Mouse (Mus musculus) ES-E14 (cell line): ENCODE results near the gene Hoxd10.

Experiments
- CHD2 ChIP-seq: IDR thresholded peaks from 2 replicates; pipeline ENCODE4 v1.6.1; 2014; ENCODE audit warnings: mild to moderate bottlenecking, low read depth, low read length, inconsistent platforms
- HCFC1 ChIP-seq: IDR thresholded peaks from 2 replicates; pipeline ENCODE4 v1.6.1; 2012; ENCODE audit warnings: low read length, inconsistent platforms, borderline replicate concordance; ENCODE audit not compliant: insufficient read depth
- ZNF384 ChIP-seq: IDR thresholded peaks from 2 replicates; pipeline ENCODE4 v1.6.1; 2012; ENCODE audit warnings: low read depth, low read length, inconsistent platforms

DNA sequence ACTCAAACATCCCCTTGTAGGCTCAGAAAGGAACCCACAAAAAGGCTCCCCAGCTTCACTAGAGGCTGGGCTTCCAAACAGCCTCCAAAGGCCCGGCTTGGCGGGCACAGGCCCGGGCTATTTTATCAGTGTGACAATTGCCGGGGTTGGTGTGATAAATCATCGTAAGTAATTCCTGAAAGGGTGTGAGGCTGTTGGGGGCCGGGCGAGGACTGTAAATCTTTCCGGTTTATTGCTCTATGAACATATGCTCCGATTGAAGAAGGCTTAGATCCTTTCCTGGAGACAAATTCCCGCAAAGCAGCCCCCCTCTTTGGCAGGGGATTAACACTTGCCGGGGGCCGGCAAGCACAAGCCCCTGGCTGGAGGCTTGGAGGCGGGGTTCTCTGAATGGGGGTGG is 42.7 kb downstream of the Hoxd10 start:
- TF ChIP-seq HCFC1 (no peak), CHD2 (no peak), ZNF384 (no peak)
